Mouse (Mus musculus) kidney, postnatal 14 days (tissue): ENCODE results near the gene Klf13.
A peak's percentile ranks its signal among the peaks of the same experiment; 100 is the strongest.

Experiments used
- DNase-seq: peaks from one replicate; pipeline ENCODE4 v3.0.0; 2022; ENCODE audit warnings: mixed read lengths

The Klf13 gene

DNA sequence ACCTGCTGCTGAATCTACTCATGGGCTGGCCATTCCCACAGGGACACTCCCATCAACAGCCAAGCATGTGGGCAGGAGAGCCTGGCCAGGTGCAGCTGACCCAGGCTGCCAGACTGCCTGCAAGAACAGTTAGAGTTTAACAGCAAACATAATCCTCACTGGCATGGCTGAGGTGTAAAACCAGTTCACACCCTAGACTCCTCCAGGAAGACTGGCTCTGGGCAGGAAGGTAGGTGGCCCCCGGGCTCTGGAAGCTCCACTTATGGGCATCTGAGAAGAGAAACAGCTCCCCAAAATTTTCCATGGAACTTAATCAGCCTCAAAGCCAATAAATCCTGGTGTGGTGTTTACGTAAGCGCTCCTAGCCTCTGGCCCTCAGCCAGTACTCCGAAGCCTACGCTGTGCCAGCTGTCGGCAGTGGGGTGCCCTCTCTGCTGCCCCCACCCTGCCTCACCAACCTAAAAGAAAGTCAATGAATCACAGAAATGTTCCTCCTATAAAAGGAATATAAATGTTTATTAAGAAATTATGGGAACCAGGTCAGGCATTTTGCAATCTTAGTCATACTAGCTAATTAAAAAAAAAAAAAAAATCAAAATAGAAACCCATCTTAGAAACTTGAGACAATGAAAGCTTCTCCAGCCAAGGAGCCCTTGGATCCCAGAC, 13.8 kb downstream of the Klf13 start:
- peak; percentile 92 for DNase-seq

DNA sequence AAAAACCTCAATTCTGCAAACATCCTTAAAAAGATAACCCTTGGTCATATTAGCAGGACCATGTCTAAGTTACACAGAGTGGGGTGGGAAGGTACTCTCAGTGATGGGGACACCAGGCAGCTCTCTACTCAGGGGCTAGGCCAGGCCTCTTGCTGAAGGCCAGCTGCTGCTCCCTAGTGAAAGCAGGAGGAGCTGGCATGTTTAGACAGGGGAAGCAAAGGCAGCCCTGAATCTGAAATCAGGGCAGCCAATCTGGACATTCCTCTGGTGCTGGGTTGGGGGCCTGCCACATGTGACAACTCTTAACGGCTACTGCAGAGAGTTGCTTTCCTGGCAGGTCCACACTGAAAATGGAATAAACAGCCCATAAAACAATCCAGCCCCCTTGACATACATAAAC, 14.6 kb downstream of the Klf13 start:
- no peak for DNase-seq

DNA sequence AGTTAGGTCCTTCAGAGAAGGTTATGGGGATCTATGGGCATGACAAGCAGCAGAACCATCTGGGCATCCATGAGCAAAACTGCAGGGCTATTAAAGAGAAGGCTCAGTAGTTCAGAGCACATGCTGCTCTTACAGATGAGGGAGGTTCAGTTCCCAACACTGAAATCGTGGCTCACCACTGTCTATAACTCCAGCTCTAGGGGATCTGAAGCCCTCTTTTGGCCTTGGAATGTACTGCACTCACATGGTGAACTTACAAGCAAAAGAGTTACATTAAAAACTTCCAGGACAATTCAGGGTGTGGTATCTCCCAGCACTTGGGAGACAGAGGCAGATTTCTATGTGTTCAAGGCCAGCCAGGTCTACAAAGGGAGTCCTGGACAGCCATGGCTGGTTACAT, 15.7 kb downstream of the Klf13 start:
- no peak for DNase-seq

DNA sequence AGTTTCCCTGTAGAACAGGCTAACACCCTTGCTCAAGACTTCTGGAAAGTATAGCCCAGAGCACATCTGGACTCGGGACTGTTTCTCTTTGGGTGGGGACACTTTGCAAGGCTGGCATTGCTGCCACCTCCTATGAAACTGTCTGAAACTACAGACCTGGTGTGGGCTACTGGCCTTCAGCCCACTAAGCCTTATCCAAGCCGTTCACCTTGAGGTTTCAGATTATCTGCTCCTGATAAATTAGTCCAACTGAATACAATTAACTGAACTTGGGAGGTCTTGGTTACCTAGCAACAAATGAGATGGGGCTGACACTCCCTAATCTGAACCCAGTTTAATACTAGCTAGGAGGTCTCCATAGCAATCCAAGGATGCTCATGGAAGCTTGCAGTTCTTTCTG, 16.1 kb downstream of the Klf13 start:
- no peak for DNase-seq

DNA sequence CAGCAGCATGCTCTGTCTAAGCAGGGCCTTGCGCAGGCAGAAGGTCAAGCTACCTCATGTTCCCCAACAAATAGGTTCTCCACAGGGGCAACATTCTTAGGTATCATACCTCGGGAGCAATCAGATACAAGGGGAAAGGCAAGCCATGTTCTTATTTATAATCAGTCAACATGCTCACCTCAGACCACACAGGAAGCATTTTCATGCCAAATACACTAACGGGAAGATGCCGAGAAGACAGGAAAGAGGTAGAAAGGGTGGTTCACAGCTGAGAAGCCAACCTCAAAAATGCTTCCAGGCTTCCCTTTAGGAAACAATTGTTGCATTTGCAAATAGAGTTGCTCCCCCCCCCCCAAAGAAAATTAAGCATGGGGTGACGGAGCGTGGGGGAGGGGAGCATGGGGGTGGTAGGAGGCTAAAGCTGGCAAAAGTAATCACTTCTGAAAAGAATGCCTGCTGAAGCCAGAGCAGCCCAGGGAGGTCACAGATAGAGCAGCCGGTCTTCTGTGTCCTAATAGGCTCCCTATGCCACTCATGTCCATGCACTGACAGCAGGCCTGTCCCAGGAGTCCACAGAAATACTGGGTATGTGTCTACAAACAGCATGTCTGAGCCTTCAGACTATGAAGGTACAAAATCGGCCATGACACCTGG, 16.7 kb downstream of the Klf13 start:
- DNase-seq = no peak

DNA sequence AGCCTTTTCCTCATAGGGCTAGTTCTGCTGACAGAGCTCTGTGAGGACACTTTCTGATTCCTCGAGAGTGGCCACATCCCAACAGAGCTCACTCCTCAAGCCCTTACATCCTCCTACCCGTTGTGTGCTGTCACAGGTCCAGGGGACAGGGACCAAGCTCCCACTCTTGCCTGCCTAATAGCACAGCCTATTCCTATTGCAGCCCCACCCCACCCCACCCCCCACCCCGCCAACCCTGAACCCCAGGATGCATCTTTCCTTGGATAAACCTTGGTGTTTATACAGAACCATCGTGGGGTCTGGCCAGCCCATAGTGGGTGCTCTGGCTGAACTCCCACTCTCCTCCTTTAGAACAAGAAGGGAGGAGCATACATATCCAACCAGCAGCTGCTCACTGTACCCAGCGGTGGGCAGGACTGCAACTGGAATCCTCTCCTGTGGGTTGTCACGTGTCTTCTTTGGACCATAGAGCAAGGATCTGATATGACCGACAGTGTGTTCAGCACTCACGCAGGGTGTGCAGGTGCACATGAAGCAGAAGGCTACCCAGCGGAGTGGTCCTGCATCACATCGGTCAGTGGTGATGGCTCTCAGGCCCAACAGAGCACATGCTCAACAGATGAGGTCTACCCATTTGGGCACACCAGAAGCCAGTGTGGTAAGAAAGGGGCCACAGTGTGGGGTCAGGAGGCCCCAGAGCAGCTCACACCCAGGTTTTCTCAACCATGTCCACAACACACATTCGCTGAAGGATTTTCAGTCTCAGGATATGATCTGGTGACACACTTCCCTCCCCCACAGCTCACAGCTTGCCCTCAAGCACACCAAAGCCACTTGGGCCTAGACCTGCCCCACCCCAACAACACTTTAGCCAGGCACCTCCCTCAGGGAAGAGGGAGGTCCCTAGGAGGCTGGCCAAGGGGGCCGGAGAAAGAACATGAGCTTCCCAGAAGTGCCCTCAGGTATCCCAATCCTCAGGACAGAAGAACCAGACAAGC, 19.6 kb downstream of the Klf13 start:
- DNase-seq = no peak

DNA sequence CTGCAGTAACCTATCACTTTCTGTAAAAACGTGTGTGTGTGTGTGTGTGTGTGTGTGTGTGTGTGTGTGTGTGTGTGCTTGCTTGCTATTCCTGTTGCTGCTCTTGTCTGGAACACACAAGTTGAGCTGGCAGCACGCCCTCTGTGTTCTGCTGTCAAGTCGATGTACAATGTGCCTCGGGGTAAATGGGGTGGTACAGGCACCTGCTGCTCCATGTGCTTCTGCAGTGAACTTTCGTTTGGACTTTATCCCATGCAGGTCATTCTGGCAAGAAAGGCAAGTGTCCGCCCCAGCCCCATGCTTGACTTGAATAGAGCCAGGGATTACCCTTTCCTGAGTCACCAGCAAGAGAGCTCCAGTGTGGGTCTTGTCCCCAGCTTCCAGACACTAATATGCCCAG, 21.0 kb downstream of the Klf13 start:
- peak; percentile 91 for DNase-seq

DNA sequence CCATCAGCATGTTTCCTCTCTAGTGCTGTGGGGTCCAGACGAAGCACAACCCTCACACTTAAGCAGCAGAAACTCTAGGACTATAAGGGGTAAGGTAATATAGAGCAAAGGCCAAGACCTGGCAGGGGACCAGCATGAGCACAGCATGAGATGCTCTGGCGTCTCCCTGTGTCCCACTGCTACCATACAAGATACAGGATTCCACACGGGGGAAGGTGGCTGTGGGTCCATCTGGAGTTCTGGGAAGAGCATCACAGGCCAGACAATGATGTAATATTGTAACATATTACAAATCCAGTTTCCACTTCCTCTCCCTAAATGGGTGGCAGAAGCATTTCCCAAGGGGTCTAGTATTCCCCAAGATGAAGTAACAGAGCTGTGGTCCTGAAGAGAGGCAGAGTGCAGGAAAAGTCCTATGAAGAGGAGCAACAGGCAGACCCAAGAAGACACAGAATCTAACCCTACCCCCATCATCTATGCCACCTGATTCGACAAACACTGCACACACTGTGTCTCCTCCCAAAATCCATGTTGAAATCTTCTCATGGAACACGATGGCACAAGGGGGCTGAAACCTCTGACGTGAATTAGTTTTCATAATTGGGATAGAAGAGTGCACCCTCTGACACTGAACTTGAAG, 22.3 kb downstream of the Klf13 start, which contains the start of gene E030018B13Rik:
Gene E030018B13Rik (plus strand): TSS at position 590 of the 640 bp plus-strand sequence.
- DNase-seq = no peak

DNA sequence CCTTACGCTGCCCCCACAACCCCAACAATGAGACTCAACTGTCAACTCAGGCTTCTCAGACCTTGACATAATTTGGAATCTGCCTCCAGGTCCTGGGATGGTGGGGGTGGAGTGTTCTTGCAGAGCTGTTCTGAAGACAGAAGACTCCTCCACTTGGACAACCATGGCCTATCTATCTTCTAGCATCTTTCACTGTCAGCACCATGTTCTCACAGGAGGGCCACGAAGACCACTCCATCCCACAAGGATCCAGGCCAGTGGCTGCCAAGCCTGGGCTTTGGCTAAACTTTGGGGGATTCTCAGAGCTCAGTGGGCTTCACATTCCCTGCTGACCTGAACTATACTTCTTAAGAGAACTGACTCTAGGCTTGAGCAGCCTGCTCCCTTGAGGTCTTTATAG, 23.8 kb downstream of the Klf13 start:
- DNase-seq = no peak

DNA sequence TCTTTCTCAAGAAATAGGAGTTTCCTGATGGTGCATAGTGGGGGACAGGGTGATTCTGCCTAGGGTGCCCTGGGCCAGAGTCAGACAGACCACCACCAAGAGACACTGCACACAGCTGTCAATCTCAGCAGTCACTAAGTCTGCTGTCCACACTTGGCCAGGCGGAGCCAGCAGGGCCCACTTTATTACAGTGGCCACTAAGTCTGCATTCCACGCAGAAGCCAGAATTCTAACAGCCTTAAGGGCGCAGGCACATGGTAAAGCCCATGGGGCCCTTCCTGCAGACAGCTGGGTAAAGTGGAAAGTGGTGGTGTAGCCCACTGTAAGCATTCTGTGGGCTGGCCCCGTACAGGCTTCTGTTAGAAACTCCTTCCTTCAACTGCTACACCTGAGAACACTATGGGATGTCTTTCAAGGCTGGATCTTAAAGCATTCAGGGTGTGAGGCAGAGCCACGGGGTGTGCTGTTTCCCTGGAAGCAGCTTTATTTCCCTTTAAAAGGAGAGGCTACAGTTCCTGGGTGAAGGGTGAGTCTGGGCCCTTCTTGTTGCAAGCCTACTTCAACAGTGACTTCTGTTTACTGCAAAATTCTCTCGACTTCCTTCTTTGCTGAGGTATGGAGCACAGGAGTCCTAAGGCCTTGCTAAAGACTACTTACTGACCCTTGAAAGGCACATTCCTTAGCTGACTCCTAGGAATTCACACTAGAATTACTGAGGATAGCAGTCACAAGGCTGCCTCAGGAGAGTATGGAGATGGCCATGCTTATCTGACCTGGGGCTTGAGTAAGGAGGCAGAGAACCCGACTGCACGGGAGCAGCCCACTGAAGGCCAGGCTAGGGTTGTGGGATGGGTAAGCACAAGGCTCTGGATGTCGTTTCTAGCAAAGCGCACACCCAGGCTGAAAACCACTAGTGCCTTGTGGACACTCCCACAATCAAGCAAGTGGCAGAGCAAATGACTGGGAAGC, 24.7 kb downstream of the Klf13 start:
- no peak for DNase-seq

DNA sequence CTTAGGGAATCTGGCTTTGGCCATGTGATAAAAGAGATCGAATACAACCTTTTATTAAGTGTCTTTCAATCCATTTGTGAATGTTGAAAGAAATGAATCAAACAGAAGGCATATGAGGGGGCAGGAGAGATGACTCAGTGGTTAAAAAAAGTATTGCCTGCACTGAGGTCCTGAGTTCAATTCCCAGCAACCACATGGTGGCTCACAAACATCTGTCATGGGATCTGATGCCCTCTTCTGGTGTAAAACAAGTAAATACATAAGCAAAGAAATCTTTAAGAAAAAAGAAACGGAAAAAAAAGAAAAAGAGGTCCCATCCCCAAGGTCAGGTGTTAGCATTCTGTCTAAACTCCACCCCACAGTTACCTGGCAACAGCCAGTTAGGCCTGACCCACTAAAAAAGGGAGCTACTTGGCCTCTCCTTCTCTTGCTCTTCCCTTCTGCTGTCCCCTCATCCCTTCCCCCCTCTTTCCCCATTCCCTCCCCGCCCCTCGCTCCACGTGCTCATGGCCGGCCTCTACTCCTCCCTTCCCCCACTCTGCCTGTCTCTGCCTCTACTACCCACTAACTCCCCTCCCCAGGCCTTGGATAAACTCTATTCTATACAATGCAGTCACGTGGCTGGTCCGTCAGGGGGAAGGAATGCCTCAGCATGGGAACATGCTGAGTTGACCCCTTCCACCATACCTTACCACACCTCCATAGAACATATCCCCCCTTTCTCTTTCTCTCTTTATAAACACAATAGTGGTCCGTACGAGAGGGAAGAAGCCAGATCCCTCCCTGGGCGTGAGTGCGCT, 25.6 kb downstream of the Klf13 start:
- no peak for DNase-seq

DNA sequence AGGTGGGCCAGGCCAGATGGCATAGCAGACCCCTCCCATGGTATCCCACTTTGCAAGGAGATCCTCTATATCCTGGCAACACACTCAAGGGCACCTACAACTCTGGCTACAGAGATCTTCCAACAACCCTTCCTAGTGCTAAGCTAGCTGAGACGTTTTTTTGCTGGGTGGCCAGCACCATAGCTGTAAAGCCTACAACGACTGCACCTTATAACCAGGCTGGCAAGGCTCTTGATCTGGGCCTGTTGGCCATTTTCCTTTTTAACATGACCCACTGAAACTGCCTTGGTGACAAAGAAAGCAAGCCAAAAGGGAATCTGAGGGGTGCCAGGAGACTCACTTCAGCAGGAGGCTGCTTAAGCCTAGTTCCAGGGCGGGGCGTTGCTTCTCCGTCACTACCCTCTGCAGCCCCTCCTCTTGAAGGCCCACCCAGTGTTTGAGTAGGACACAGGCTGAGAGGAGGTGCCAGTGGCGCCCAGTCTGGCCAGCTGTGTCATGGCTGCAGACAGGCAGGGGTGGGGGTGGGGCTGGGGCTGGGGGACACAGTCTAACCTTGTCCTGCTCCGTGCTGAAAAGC, 26.4 kb downstream of the Klf13 start:
- no peak for DNase-seq

DNA sequence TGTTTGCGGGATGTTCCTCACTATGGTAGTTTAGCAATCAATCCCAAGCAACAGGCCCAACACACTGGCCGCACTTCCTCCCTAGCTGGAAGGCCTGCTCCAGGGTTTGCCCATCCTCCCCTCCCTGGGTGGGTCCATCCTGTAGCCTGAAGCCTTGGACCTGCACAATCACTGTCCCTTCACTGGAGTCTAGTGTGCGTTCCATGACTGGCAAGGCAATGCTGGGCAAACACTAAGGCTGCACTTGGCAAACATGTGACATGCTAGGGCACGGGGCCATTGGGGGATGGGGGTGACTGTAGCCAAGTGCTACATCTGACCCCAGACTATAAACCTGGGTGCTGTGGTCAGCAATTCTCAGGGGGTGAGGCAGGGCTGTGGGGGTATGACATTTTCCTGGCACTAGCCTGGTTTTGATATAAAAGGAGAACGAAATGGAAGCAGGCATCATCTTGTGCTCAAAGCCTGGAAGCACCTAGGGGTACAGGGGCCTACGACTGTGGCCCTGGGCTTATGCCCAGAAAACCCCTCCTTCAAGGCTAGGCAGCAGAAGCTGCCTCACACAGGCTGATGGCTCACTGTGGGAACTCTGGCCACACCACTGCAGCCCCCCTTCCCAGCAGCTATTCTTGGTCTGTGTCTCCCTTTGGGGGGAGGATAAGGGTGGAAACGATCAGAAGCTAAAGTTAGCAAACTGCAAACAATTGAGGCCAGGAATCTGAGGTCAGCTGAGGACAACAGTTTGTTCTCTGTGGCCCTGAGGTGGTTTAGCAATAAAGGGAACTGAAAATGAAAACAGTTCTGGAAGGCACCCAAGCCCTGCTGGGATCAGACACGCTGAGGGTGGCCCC, 27.1 kb downstream of the Klf13 start:
- DNase-seq = peak; percentile 86

DNA sequence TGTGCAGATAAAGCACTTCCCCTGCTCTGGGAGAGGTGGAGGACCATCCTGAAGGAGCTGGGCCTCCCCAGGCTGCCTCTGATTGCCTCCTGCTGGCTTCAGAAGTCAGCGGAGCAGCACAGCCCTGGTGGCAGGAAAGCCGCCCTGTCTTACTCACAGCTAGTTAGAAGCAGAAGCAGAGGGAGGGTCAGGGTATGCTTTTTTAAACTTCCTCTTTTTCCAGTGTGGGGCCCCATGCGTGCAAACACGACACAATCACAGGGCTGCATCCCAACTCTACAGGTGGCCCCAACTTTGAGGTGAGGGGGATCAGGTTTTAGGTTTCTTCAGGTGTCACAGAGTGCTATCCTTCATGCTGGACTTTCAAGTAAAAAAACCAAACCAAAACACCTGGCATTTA, 27.8 kb downstream of the Klf13 start:
- DNase-seq = no peak

DNA sequence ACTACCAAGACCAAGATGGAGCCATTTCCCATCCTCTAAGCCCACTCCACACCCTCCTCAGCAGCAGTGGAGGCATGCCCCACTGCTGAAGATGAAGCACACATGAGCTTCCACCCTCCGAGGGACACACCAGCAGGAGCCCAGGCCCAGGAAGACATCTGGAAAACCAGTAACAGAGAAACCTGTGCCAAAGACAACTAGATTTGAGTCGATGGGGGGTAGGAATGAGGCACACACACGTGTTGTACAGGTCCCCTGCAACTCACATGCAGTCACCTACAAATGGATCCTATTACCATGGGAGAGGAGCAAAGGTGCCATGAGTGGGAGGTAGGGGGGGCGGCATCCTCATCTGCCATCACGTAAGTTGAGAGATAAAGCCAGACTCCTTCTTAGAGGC, 28.5 kb downstream of the Klf13 start:
- DNase-seq = no peak

DNA sequence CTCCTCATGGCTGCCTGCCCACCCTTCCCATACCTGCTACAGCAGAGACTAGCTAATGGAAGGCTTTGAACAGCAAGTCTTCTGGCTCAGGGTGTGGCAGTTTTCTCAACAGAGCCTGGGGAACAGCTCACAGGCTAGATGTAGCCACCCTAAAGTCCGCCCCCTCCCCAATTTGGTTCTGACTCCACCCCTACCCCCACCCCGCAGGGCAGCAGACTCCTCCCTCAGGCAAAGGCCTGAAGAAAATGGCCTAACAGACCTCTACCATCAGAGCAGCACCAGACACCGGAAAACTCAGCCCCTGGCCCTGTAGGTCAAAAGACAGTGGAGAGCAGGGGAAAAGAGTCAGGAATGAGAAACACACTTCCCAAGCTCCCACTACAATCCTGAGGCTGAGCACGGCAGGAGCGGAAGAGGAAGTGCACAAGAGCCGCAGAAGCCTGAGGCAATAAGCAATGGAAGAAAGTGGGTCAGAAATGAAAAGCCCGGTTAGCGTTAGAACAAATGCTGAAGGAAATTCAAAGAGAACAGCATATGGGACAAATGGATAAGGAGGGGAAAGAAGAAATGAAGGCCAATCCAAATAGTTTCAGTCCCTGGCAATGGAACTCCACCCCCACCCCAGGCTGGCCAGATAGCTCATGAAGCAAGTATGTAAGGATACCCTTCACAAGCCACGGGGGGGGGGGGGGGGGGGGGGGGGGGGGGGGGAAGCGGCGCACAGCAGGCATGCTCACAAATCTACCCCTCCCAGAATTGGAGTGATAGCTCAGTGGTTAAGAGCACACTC, 30.0 kb downstream of the Klf13 start:
- DNase-seq = no peak

DNA sequence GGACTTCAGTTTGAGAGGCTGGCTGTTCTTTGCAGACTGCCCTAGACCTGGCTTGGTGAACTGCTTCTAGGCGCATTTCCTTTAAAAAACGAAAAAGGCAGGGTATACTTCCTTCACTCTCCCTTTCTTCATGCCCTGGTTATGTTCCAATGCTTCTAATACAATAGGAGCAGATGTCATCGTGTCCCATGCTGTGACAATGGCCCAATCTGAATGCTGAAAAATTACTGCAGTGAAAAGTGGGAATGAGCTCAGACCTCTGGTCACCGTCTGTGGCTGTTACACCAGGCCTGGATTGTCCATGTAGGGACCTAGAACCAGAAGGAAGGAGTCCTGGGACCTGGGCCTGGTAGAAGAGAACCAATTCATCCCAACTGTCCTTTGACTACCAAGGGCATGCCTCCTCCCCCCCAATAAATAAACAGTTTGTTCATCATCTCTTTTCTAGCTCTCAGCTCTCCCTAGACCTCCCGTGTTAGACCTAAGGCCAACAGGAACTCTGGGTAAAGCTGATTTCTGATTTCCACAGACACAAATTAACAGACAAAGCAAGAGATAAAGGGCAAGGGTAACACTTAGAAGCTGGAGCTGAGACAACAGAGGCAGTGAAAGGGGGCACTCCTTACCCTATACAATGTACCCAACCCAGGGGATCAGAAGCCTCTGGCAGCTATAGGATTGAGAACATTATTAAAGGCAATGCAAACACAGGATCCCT, 30.8 kb downstream of the Klf13 start:
- DNase-seq = no peak

DNA sequence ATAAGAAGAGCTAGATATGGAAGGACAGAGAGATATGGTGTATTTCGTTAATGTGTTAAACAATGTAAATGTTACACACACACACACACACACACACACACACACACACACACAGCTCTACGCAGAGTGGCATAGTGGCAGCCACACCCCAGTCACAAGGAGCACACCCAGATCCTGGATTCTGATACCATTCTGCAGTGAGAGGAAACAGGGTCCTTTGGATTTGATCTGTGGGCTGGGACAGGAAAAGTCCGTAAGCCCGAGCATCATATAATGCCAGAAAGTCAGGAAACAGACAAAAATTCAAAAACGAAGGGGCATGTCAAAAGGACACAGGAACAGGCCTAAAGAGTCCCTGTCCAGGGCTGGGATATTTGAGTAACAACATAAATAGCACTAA, 33.1 kb downstream of the Klf13 start:
- DNase-seq = peak; percentile 66
